Mouse (Mus musculus) C2C12 (cell line): ENCODE data around the gene Lsr. TPM values are rescaled to one million over a fixed set of nuclear protein-coding genes. Genes with fewer than 3 reads are reported as not detected.

Source experiments
- H3K27me3 ChIP-seq: one replicate; pipeline ENCODE4 v1.6.1; 2011; ENCODE audit not compliant: control insufficient read depth, insufficient read depth, insufficient read length
- H3K36me3 ChIP-seq: one replicate; pipeline ENCODE4 v1.6.1; 2011; ENCODE audit not compliant: control insufficient read depth, insufficient read depth
- H3K4me3 ChIP-seq: one replicate; pipeline ENCODE4 v1.5.1; 2011; ENCODE audit warnings: mild to moderate bottlenecking, control low read depth; ENCODE audit not compliant: poor library complexity, insufficient read depth, severe bottlenecking
- H3K79me2 ChIP-seq: one replicate; pipeline ENCODE4 v1.6.1; 2011; ENCODE audit not compliant: control insufficient read depth, insufficient read depth
- H3K79me3 ChIP-seq: one replicate; pipeline ENCODE4 v1.6.1; 2011; ENCODE audit warnings: low read depth, control low read depth
- H3ac ChIP-seq: one replicate; pipeline ENCODE3; 2011; ENCODE audit warnings: low read depth; ENCODE audit not compliant: control insufficient read depth, insufficient read length
- CEBPB ChIP-seq: IDR thresholded peaks from one replicate; pipeline ENCODE4 v1.6.1; 2011; ENCODE audit warnings: low read depth, mild to moderate bottlenecking, control low read depth, moderate library complexity
- CTCF ChIP-seq: IDR thresholded peaks from one replicate; pipeline ENCODE4 v1.5.1; 2011; ENCODE audit not compliant: control insufficient read depth, insufficient read depth, insufficient read length
- FOSL1 ChIP-seq: IDR thresholded peaks from one replicate; pipeline ENCODE4 v1.8.0; 2011; ENCODE audit warnings: mild to moderate bottlenecking, low read length; ENCODE audit not compliant: poor library complexity, insufficient read depth, severe bottlenecking
- MAX ChIP-seq: IDR thresholded peaks from one replicate; pipeline ENCODE4 v1.6.1; 2011; ENCODE audit warnings: mild to moderate bottlenecking, control low read depth
- MYOD1 ChIP-seq: IDR thresholded peaks from one replicate; pipeline ENCODE4 v1.6.1; 2011; ENCODE audit warnings: low read depth; ENCODE audit not compliant: control insufficient read depth, insufficient read length
- MYOG ChIP-seq: IDR thresholded peaks from one replicate; pipeline ENCODE4 v1.6.1; 2011; ENCODE audit not compliant: control insufficient read depth, insufficient read length; ENCODE audit errors: extremely low read depth
- USF1 ChIP-seq: IDR thresholded peaks from one replicate; pipeline ENCODE4 v1.6.1; 2011; ENCODE audit warnings: low read depth, mild to moderate bottlenecking, control low read depth, moderate library complexity
- polyA plus RNA-seq: library from polyadenylated mRNA; unstranded; fragments of >200 nt; fragmentation: generic; extraction: Trizol; gene quantifications from one replicate; pipeline ENCODE4 v1.2.1, GENCODE M21; 2012; ENCODE audit warnings: missing spikeins

Lsr gene
- polyA plus RNA-seq, 1 experiment: 0.04 TPM

DNA sequence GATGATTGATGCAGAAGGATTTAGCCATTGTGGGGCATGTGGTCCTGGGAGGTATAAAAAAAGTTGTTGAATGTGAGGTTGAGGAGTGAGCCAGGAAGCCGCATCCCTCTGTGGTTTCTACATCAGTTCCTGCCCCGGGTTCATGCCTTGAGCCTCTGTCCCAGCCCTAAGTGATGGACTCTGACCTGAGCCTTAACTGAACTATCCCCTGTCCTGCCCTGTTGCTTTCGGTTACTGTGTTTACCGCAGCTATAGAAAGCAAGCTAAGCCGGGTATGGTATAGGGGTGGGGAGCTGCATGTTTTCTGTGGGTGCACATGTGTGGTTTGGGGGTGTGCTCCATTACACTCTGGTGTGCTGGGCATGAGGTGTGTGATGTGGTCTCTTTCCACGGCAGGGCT, 63.5 kb downstream of the Lsr start:
- Histone ChIP-seq H3ac (no peak overlapping the region), H3K27me3 (peaks cover 38% of the 10 kb centered on the region), H3K79me3 (no peaks in the 10 kb centered on the region), H3K36me3 (no peaks in the 10 kb centered on the region), H3K4me3 (no peak overlapping the region), H3K79me2 (no peaks in the 10 kb centered on the region)
- TF ChIP-seq CEBPB (no peak), CTCF (no peak), FOSL1 (no peak), MYOD1 (no peak), USF1 (no peak), MYOG (no peak)

DNA sequence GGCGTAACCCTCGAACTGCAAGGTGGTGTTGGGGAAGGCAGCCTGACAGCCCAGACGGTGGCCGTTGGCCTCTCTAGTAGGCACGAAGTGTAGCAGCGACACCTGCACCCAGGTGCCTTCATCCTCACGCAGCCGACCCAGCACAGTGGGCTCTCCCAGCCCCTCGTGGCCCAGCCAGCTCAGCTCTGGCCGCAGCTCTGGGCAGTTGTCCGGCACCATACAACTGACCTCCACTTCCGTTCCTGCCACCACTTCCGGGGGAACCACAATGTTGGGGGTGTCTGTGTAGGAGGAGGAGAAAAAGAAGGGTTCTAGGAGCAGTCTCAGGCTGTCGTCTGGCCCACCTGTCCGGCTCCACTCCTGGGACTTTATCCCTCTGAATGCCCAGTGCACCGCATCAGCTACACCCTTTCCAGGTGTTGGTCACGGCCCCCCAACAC, 64.3 kb downstream of the Lsr start:
- Histone ChIP-seq H3K36me3 (no peaks in the 10 kb centered on the region), H3K79me3 (no peaks in the 10 kb centered on the region), H3K4me3 (no peak overlapping the region), H3K27me3 (peaks cover 35% of the 10 kb centered on the region), H3ac (no peak overlapping the region), H3K79me2 (no peaks in the 10 kb centered on the region)
- no peak for TF ChIP-seq MAX
- TF ChIP-seq CEBPB: no peak
- no peak for TF ChIP-seq USF1
- TF ChIP-seq MYOD1: no peak
- no peak for TF ChIP-seq CTCF
- no peak for TF ChIP-seq MYOG
- no peak for TF ChIP-seq FOSL1

DNA sequence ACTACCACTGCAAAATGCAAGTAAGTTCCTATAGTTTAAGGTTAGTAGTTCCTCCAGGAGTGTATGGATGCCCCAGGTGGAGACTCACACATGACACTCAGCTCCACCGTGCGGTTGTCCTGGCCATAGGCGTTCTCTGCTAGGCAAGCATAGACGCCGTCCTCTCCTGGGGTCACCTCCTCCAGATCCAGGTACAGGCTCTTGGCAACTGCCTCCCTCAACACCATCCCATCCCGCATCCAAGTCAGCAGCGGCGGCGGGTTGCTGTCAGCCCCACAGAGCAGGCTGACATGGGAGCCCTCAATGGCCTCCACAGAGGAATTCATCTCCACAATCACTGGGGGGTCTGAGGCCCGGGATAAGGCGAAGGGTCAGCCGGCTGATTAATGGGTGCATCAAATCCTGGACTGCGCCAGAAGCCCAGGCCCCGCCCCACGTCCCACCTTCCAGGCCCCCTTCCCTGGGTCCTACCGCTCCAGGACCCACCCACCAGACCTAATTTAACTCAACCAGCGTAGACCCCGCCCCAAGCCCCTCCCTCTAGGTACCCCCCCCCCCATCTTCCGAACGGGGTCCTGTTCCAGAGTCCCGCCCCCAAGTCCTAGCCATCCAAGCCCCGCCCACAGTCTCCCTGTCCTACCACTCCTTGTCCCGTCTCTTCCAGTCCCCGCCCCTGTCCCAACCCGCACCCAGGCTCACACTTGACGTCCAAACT, 64.8 kb downstream of the Lsr start:
- Histone ChIP-seq H3K79me2 (no peaks in the 10 kb centered on the region), H3K4me3 (no peak overlapping the region), H3K36me3 (no peaks in the 10 kb centered on the region), H3K79me3 (no peaks in the 10 kb centered on the region), H3K27me3 (peaks cover 32% of the 10 kb centered on the region), H3ac (no peak overlapping the region)
- no peak for TF ChIP-seq CTCF
- TF ChIP-seq CEBPB: no peak
- no peak for TF ChIP-seq MYOD1
- no peak for TF ChIP-seq USF1

Other genes starting within 250 kb of the Lsr start
- 168 TPM for gene Tmem147, start 243.9 kb downstream of the Lsr start, polyA plus RNA-seq
- not detected for gene Gapdhs, start 229.8 kb downstream of the Lsr start, polyA plus RNA-seq
- 3.6 TPM for gene Sbsn, start 222.0 kb downstream of the Lsr start, polyA plus RNA-seq
- not detected for gene Dmkn, start 209.7 kb downstream of the Lsr start, polyA plus RNA-seq
- not detected for gene Krtdap, start 185.6 kb downstream of the Lsr start, polyA plus RNA-seq
- gene Ffar2, start 149.7 kb downstream of the Lsr start, polyA plus RNA-seq: not detected
- not detected for gene Ffar3, start 117.3 kb downstream of the Lsr start, polyA plus RNA-seq
- not detected for gene Ffar1, start 111.9 kb downstream of the Lsr start, polyA plus RNA-seq
- 0.01 TPM for gene Cd22, start 93.1 kb downstream of the Lsr start, polyA plus RNA-seq
- gene Mag, start 58.6 kb downstream of the Lsr start, polyA plus RNA-seq: 0.05 TPM
- gene Hamp2, start 48.8 kb downstream of the Lsr start, polyA plus RNA-seq: not detected
- gene Hamp, start 29.4 kb downstream of the Lsr start, polyA plus RNA-seq: not detected
- 86.1 TPM for gene Usf2, start 16.7 kb downstream of the Lsr start, polyA plus RNA-seq
- gene Fam187b, start 326 bp upstream of the Lsr start, polyA plus RNA-seq: not detected
- 103 TPM for gene Fxyd5, start 69.0 kb upstream of the Lsr start, polyA plus RNA-seq
- not detected for gene Fxyd7, start 78.0 kb upstream of the Lsr start, polyA plus RNA-seq
- gene Fxyd1, start 83.7 kb upstream of the Lsr start, polyA plus RNA-seq: 0.55 TPM
- gene Lgi4, start 85.9 kb upstream of the Lsr start, polyA plus RNA-seq: 0.02 TPM
- 0.04 TPM for gene Fxyd3, start 103.2 kb upstream of the Lsr start, polyA plus RNA-seq
- not detected for gene Hpn, start 141.8 kb upstream of the Lsr start, polyA plus RNA-seq
- gene Scn1b, start 153.5 kb upstream of the Lsr start, polyA plus RNA-seq: 2.3 TPM
- gene Gramd1a, start 182.4 kb upstream of the Lsr start, polyA plus RNA-seq: 17.9 TPM